Mouse (Mus musculus): ENCODE data around the gene Hsd17b13. TPM values are rescaled to one million over a fixed set of nuclear protein-coding genes. Genes with fewer than 3 reads are reported as not detected.

Hsd17b13 gene
- polyA plus RNA-seq (2017; shearing (Covaris generic)): under 1 TPM in 1 of 2 experiments, not detected in 1; 0.12 TPM

DNA sequence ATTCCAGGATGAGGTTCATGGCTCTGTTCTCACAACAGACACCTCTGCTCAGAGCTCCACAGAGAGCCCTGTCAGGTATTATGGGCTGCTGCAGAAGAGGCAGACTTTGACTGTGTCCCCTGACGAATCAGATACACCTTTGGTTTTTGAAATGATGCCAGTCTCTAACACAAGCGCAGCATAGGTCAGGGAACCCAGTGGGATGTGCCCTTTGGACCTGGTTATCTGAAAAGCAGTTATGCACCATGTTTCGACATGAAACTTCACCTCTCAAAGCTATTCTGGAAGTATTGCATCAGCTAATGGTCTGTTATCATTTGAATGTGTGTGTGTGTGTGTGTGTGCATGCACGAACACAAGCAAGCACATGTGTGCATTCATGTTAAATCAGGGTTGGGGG is at the start of gene Hsd17b13:
Hsd17b13 (minus strand) TSS at position 114 of the 400 bp plus-strand sequence.

DNA sequence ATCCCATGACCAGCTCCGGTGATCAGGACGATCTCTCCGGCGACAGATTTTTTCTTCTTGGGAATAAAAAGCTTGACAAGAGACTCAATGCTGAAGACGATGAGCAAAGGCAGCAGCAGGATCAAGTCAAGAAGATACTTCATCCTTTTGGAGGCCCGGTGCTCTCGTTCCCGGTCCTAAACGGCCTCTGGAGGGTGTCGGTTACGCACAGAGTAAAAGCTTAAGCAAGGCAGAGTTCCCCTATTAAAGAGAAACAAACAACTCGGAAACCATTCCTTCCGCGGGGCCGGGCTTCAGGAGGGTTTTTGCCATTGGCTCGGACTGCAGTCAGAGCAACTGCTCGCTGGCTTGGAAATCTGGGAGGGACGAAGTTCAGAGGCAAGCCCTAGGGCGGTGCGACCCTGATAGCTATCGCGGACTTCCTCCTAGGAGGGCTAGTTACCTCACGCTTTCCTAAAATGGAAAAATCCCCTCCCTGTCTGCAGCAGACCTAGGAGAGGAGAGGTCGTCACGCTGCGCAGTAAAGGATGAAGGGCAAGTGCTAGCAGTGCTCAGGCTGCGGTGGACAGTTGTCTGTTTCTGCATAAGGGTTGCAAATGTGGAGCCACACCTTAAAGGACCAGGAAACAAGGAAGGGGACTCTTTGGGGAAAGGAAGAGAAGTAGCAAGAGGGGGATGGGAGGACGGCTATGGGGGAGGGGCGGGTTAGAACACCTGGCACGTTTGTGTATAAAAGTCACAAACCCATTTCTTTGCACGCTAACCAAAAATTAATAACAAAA is 44.6 kb upstream of the Hsd17b13 start, which contains the start of gene Hsd17b11:
Hsd17b11 (minus strand) TSS at position 323 of the 782 bp plus-strand sequence.

DNA sequence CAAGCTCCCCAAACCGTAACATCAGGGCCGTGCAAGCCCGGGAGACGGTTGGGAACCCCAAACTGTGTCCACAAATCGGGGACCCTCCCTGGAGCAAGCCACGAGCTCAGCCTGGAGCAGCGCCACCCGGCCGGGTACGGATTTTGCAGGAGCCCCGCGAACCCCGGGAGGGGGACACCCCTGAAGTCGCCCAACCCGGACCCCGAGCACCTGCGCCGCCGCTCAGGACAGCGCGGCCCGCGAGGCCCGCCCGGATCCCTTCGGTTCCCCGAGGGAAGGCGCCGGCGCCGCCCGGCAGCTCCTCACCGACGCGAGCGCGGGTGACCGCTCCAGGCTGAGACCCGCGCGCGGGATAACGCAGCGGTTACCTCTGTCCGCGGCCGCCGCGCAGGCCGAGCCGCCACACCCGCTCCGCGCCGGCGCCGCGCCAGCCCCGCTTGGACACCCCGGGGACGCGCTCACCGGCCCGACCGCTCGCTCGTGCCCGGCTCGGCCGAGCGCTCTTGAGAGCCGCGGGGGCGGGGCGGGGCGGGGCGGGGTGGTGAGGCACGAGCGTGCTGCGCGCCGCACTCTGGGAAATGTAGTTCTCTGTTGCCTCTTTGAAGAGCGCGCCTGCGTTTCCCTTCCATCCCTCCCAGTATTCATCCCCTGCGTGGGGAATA is 66.3 kb downstream of the Hsd17b13 start, which contains the start of gene Klhl8:
Klhl8 (minus strand) TSS at position 512 of the 662 bp plus-strand sequence.

Other genes starting within 250 kb of the Hsd17b13 start
- 1 to 10 TPM; 5.1 to 9.0 TPM for gene Klhl8, start 66.2 kb downstream of the Hsd17b13 start, polyA plus RNA-seq (2017; shearing (Covaris generic))
- 1 to 10 TPM; 4.7 to 8.9 TPM for gene Hsd17b11, start 44.5 kb upstream of the Hsd17b13 start, polyA plus RNA-seq (2017; shearing (Covaris generic))
- 10 to 100 TPM; 50.2 to 81.3 TPM for gene Nudt9, start 68.9 kb upstream of the Hsd17b13 start, polyA plus RNA-seq (2017; shearing (Covaris generic))
- gene Gm17660, start 100.2 kb upstream of the Hsd17b13 start, polyA plus RNA-seq (2017; shearing (Covaris generic)): not detected
- gene Sparcl1, start 136.3 kb upstream of the Hsd17b13 start, polyA plus RNA-seq (2017; shearing (Covaris generic)): under 1 TPM; 0.34 to 0.56 TPM
- not detected for gene Dspp, start 193.3 kb upstream of the Hsd17b13 start, polyA plus RNA-seq (2017; shearing (Covaris generic))
- not detected for gene Dmp1, start 225.2 kb upstream of the Hsd17b13 start, polyA plus RNA-seq (2017; shearing (Covaris generic))